Mouse (Mus musculus) spleen, adult 2 months (tissue): Measurements from ENCODE around the gene Snrnp25.

Experiments used
- CTCF ChIP-seq: fragments of 200-500 bp; IDR thresholded peaks from 2 replicates; pipeline ENCODE4 v1.5.1; 2011; ENCODE audit warnings: mild to moderate bottlenecking, inconsistent platforms; ENCODE audit not compliant: insufficient read depth, insufficient read length, insufficient replicate concordance; ENCODE audit errors: extremely low read depth
- POLR2A ChIP-seq: fragments of 200-500 bp; IDR thresholded peaks from 2 replicates; pipeline ENCODE4 v1.6.1; 2011; ENCODE audit warnings: low read depth, low read length, inconsistent platforms

DNA sequence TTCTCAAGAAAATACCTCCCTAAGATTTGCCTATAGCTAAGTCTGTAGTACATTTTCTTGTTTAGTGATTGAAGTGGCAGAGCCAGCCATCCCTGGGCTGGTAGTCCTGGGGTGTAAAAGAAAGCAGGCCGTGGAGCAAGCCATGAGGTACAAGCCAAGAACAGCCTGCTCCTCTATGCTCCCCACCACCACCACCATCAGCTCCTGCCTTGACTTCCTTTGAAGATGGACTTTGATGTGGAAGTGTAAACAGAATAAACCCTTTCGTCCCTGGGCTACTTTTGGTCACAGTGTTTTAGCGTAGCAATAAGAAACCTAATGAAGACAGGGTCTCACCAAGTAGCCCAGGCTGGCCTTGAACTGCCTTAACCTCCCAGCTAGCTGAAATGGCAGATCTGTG is 7.4 kb upstream of the Snrnp25 start:
- TF ChIP-seq CTCF (no peak), POLR2A (no peak)
